Mouse (Mus musculus): ENCODE results near the gene Xpc.

- no peak for TF ChIP-seq CTCF (IDR thresholded peaks at IDR 0.05; ENCODE audit: extremely low read depth, insufficient read depth, insufficient read length, insufficient replicate concordance)
- no peak for TF ChIP-seq POLR2A (IDR thresholded peaks at IDR 0.05; ENCODE audit: low read depth, low read length)
These were observed 36.0 kb upstream of the Xpc start for GRCm38 (mm10) chr6:91551671-91552070.

Measured in spleen, adult 2 months (tissue).